Mouse (Mus musculus): ENCODE measurements around the gene Pou1f1. TPM values are rescaled to one million over a fixed set of nuclear protein-coding genes. Genes with fewer than 3 reads are reported as not detected.

Gene Pou1f1
- 0.07 TPM in 1 of 2 replicates, not detected in the other for polyA plus RNA-seq (2016; fragmentation: Nextera tagmentation; extraction: Ambion mirVana)

GRCm38 (mm10) chr16:65520211-65520610, at the start of gene Pou1f1:
TSS of gene Pou1f1 (plus strand) at chr16:65520511.
- WGBS, result 88% methylated on average over 6 of the region's 6 CpGs
- no peak for DNase-seq (ENCODE audit: extremely low spot score, low spot score)
- no peak within 1 kb of the TSS for H3K4me3 ChIP-seq
- H3K27ac ChIP-seq, result no peak within 1 kb of the TSS
- no peaks in the 10 kb centered on the region for H3K4me1 ChIP-seq
- H3K36me3 ChIP-seq (replicated peaks), result no peaks in the 10 kb centered on the region
- no peaks in the 10 kb centered on the region for H3K27me3 ChIP-seq (ENCODE audit: poor library complexity, severe bottlenecking)
- no peaks in the 10 kb centered on the region for H3K9me3 ChIP-seq

GRCm38 (mm10) chr16:65470650-65471049, 49.7 kb upstream of the Pou1f1 start:
- no peak for DNase-seq (ENCODE audit: extremely low spot score, low spot score)
- H3K9me3 ChIP-seq, result no peaks in the 10 kb centered on the region
- WGBS, result 79% methylated on average over 4 of the region's 4 CpGs
- no peak overlapping the region for H3K4me3 ChIP-seq
- H3K36me3 ChIP-seq (replicated peaks), result no peaks in the 10 kb centered on the region
- no peaks in the 10 kb centered on the region for H3K4me1 ChIP-seq
- H3K27me3 ChIP-seq (ENCODE audit: poor library complexity, severe bottlenecking), result no peaks in the 10 kb centered on the region
- no peak overlapping the region for H3K27ac ChIP-seq

- WGBS, result 31% methylated on average over 5 of the region's 5 CpGs
These were observed 47.8 kb upstream of the Pou1f1 start for GRCm38 (mm10) chr16:65472472-65473001.

GRCm38 (mm10) chr16:65485726-65486125, 34.6 kb upstream of the Pou1f1 start:
- H3K4me3 ChIP-seq, result no peak overlapping the region
- no peaks in the 10 kb centered on the region for H3K4me1 ChIP-seq
- no peaks in the 10 kb centered on the region for H3K36me3 ChIP-seq (replicated peaks)
- DNase-seq (ENCODE audit: extremely low spot score, low spot score), result no peak
- H3K27me3 ChIP-seq (ENCODE audit: poor library complexity, severe bottlenecking), result no peaks in the 10 kb centered on the region
- WGBS, result 92% methylated on average over 6 of the region's 6 CpGs
- H3K9me3 ChIP-seq, result no peaks in the 10 kb centered on the region
- no peak overlapping the region for H3K27ac ChIP-seq

More at GRCm38 (mm10) chr16:65472472-65473001, 47.8 kb upstream of the Pou1f1 start:
- Histone ChIP-seq H3K27ac (no peak overlapping the region), H3K9me3 (no peaks in the 10 kb centered on the region), H3K36me3 (replicated peaks) (no peaks in the 10 kb centered on the region), H3K27me3 (ENCODE audit: poor library complexity, severe bottlenecking) (no peaks in the 10 kb centered on the region), H3K4me3 (no peak overlapping the region), H3K4me1 (no peaks in the 10 kb centered on the region)
- no peak for DNase-seq (ENCODE audit: extremely low spot score, low spot score)

- Histone ChIP-seq H3K4me3 (no peak overlapping the region), H3K36me3 (replicated peaks) (no peaks in the 10 kb centered on the region), H3K27me3 (ENCODE audit: poor library complexity, severe bottlenecking) (no peaks in the 10 kb centered on the region), H3K9me3 (no peaks in the 10 kb centered on the region), H3K4me1 (no peaks in the 10 kb centered on the region), H3K27ac (no peak overlapping the region)
- WGBS, result 85% methylated on average over 5 of the region's 5 CpGs
- DNase-seq (ENCODE audit: extremely low spot score, low spot score), result no peak
These were observed 24.3 kb upstream of the Pou1f1 start for GRCm38 (mm10) chr16:65496030-65496429.

GRCm38 (mm10) chr16:65497049-65497448, 23.3 kb upstream of the Pou1f1 start:
- 50% methylated on average over 2 of the region's 2 CpGs for WGBS
- Histone ChIP-seq H3K9me3 (no peaks in the 10 kb centered on the region), H3K27ac (no peak overlapping the region), H3K4me3 (no peak overlapping the region), H3K4me1 (no peaks in the 10 kb centered on the region), H3K27me3 (ENCODE audit: poor library complexity, severe bottlenecking) (no peaks in the 10 kb centered on the region), H3K36me3 (replicated peaks) (no peaks in the 10 kb centered on the region)
- no peak for DNase-seq (ENCODE audit: extremely low spot score, low spot score)

- H3K9me3 ChIP-seq, result no peaks in the 10 kb centered on the region
- WGBS, result 60% methylated on average over 7 of the region's 7 CpGs
- DNase-seq (ENCODE audit: extremely low spot score, low spot score), result no peak
- H3K4me1 ChIP-seq, result no peaks in the 10 kb centered on the region
- H3K4me3 ChIP-seq, result no peak overlapping the region
- H3K36me3 ChIP-seq (replicated peaks), result no peaks in the 10 kb centered on the region
- H3K27ac ChIP-seq, result no peak overlapping the region
- no peaks in the 10 kb centered on the region for H3K27me3 ChIP-seq (ENCODE audit: poor library complexity, severe bottlenecking)
These were observed 6.1 kb upstream of the Pou1f1 start for GRCm38 (mm10) chr16:65514223-65514622.

GRCm38 (mm10) chr16:65526004-65526403, 5.7 kb downstream of the Pou1f1 start:
- Histone ChIP-seq H3K9me3 (no peaks in the 10 kb centered on the region), H3K4me1 (peaks cover 13% of the 10 kb centered on the region), H3K4me3 (no peak overlapping the region), H3K27ac (no peak overlapping the region), H3K36me3 (replicated peaks) (no peaks in the 10 kb centered on the region), H3K27me3 (ENCODE audit: poor library complexity, severe bottlenecking) (no peaks in the 10 kb centered on the region)
- 91% methylated on average over 2 of the region's 2 CpGs for WGBS
- DNase-seq (ENCODE audit: extremely low spot score, low spot score), result no peak

- H3K27ac ChIP-seq, result no peak overlapping the region
- WGBS, result 89% methylated on average over 5 of the region's 5 CpGs
- H3K9me3 ChIP-seq, result no peaks in the 10 kb centered on the region
- DNase-seq (ENCODE audit: extremely low spot score, low spot score), result no peak
- no peaks in the 10 kb centered on the region for H3K36me3 ChIP-seq (replicated peaks)
- peaks cover 13% of the 10 kb centered on the region for H3K4me1 ChIP-seq
- H3K27me3 ChIP-seq (ENCODE audit: poor library complexity, severe bottlenecking), result no peaks in the 10 kb centered on the region
- no peak overlapping the region for H3K4me3 ChIP-seq
These were observed 6.4 kb downstream of the Pou1f1 start for GRCm38 (mm10) chr16:65526695-65527094.

GRCm38 (mm10) chr16:65529589-65529988, 9.3 kb downstream of the Pou1f1 start:
- DNase-seq (ENCODE audit: extremely low spot score, low spot score), result peak; percentile 26

GRCm38 (mm10) chr16:65531663-65532062, 11.4 kb downstream of the Pou1f1 start:
- H3K36me3 ChIP-seq (replicated peaks), result no peaks in the 10 kb centered on the region
- no peak for DNase-seq (ENCODE audit: extremely low spot score, low spot score)
- H3K27ac ChIP-seq, result no peak overlapping the region
- 82% methylated on average over 8 of the region's 8 CpGs for WGBS
- peaks cover 13% of the 10 kb centered on the region for H3K4me1 ChIP-seq
- H3K4me3 ChIP-seq, result no peak overlapping the region
- H3K9me3 ChIP-seq, result no peaks in the 10 kb centered on the region
- H3K27me3 ChIP-seq (ENCODE audit: poor library complexity, severe bottlenecking), result no peaks in the 10 kb centered on the region

More at GRCm38 (mm10) chr16:65529589-65529988, 9.3 kb downstream of the Pou1f1 start:
- Histone ChIP-seq H3K9me3 (no peaks in the 10 kb centered on the region), H3K27me3 (ENCODE audit: poor library complexity, severe bottlenecking) (no peaks in the 10 kb centered on the region), H3K36me3 (replicated peaks) (no peaks in the 10 kb centered on the region), H3K27ac (no peak overlapping the region), H3K4me1 (peaks cover 13% of the 10 kb centered on the region), H3K4me3 (no peak overlapping the region)
- WGBS, result 2% methylated on average over 5 of the region's 5 CpGs

GRCm38 (mm10) chr16:65533315-65533999, 13.1 kb downstream of the Pou1f1 start:
- H3K4me3 ChIP-seq, result no peak overlapping the region
- no peaks in the 10 kb centered on the region for H3K9me3 ChIP-seq
- no peak overlapping the region for H3K27ac ChIP-seq
- peaks cover 19% of the 10 kb centered on the region for H3K4me1 ChIP-seq
- peak; percentile 26 for DNase-seq (ENCODE audit: extremely low spot score, low spot score)
- H3K27me3 ChIP-seq (ENCODE audit: poor library complexity, severe bottlenecking), result no peaks in the 10 kb centered on the region
- H3K36me3 ChIP-seq (replicated peaks), result no peaks in the 10 kb centered on the region
- WGBS, result 37% methylated on average over 12 of the region's 12 CpGs

- Histone ChIP-seq H3K36me3 (replicated peaks) (peaks cover 28% of the 10 kb centered on the region), H3K27ac (no peak overlapping the region), H3K9me3 (no peaks in the 10 kb centered on the region), H3K27me3 (ENCODE audit: poor library complexity, severe bottlenecking) (no peaks in the 10 kb centered on the region), H3K4me3 (no peak overlapping the region), H3K4me1 (no peaks in the 10 kb centered on the region)
- 98% methylated on average over 11 of the region's 11 CpGs for WGBS
- DNase-seq (ENCODE audit: extremely low spot score, low spot score), result no peak
These were observed 23.5 kb downstream of the Pou1f1 start for GRCm38 (mm10) chr16:65543676-65544293.

Data from forebrain, embryonic 10.5 days (tissue).